Mouse (Mus musculus) megakaryocyte, embryonic 14.5 days (primary cell): ENCODE data around the gene Slc39a11. TPM values are rescaled to one million over a fixed set of nuclear protein-coding genes. Genes with fewer than 3 reads are reported as not detected.
A peak's percentile ranks its signal among the peaks of the same experiment; 100 is the strongest.

ENCODE experiments used
- H3K27me3 ChIP-seq: replicated peaks from 2 replicates; pipeline ENCODE3; 2012; ENCODE audit warnings: inconsistent platforms
- H3K36me3 ChIP-seq: replicated peaks from 2 replicates; pipeline ENCODE3; 2012; ENCODE audit warnings: low read length, inconsistent platforms, mixed read lengths
- H3K4me1 ChIP-seq: 2 replicates; pipeline ENCODE4 v1.6.1; 2012; ENCODE audit warnings: inconsistent platforms
- H3K4me3 ChIP-seq: replicated peaks from 2 replicates; pipeline ENCODE3; 2012; ENCODE audit warnings: moderate library complexity, mild to moderate bottlenecking, inconsistent platforms
- H3K9me3 ChIP-seq: 2 replicates; pipeline ENCODE4 v1.6.1; 2012; ENCODE audit warnings: inconsistent platforms
- FLI1 ChIP-seq: IDR thresholded peaks from 2 replicates; pipeline ENCODE4 v1.6.1; 2012; ENCODE audit warnings: low read length, inconsistent platforms, mixed read lengths
- GATA1 ChIP-seq: IDR thresholded peaks from 3 replicates; pipeline ENCODE4 v1.6.1; 2012; ENCODE audit warnings: mixed read lengths, low read length, inconsistent platforms, borderline replicate concordance
- polyA plus RNA-seq: library from polyadenylated mRNA; stranded (reverse); fragments of >175 nt; gene quantifications from 2 replicates; pipeline ENCODE4 v1.2.3, GENCODE M21; 2012; ENCODE audit warnings: low replicate concordance; ENCODE audit not compliant: insufficient read depth

The Slc39a11 gene
- polyA plus RNA-seq, 1 experiment, result 20.6 TPM

DNA sequence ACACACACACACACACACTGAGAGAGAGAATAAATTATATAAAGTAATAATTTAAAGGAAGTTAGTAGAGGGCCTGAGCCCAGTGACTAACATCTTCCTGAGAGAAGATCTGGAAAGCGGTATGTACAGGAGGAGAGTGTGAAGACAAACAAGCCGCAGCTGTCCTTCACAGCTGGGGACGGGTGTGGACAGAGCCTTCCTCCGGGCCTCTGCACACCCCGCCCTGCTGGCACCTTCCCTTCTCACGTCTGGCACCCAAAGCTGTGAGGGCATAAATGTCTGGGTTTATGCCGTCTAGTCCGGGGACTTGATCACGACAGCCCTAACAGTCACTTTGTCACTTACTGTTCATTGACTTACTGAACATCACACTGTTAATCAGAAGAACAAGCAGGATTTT, 173.2 kb downstream of the Slc39a11 start:
- TF ChIP-seq GATA1, result no peak
- TF ChIP-seq FLI1, result no peak
- Histone ChIP-seq H3K27me3 (no peaks in the 10 kb centered on the region), H3K4me3 (no peak overlapping the region), H3K9me3 (no peaks in the 10 kb centered on the region), H3K4me1 (peaks cover 12% of the 10 kb centered on the region; the same call in 1 of the 2 replicates), H3K36me3 (no peaks in the 10 kb centered on the region)

- Histone ChIP-seq H3K36me3 (no peaks in the 10 kb centered on the region), H3K9me3 (no peaks in the 10 kb centered on the region), H3K27me3 (no peaks in the 10 kb centered on the region), H3K4me3 (no peak overlapping the region), H3K4me1 (peaks cover 17% of the 10 kb centered on the region)
- no peak for TF ChIP-seq FLI1
- TF ChIP-seq GATA1, result no peak
Measured at GRCm38 (mm10) chr11:113475491-113475890, 174.4 kb downstream of the Slc39a11 start.

GRCm38 (mm10) chr11:113473998-113474534, 175.8 kb downstream of the Slc39a11 start:
- Histone ChIP-seq H3K27me3 (no peaks in the 10 kb centered on the region), H3K9me3 (no peaks in the 10 kb centered on the region), H3K4me3 (no peak overlapping the region), H3K4me1 (peaks cover 28% of the 10 kb centered on the region), H3K36me3 (no peaks in the 10 kb centered on the region)
- TF ChIP-seq FLI1 (no peak), GATA1 (no peak)

GRCm38 (mm10) chr11:113471936-113472335, 177.9 kb downstream of the Slc39a11 start:
- no peaks in the 10 kb centered on the region for H3K9me3 ChIP-seq
- H3K27me3 ChIP-seq, result no peaks in the 10 kb centered on the region
- TF ChIP-seq GATA1 (no peak), FLI1 (no peak)
- H3K36me3 ChIP-seq, result no peaks in the 10 kb centered on the region
- peaks cover 28% of the 10 kb centered on the region for H3K4me1 ChIP-seq
- no peak overlapping the region for H3K4me3 ChIP-seq

DNA sequence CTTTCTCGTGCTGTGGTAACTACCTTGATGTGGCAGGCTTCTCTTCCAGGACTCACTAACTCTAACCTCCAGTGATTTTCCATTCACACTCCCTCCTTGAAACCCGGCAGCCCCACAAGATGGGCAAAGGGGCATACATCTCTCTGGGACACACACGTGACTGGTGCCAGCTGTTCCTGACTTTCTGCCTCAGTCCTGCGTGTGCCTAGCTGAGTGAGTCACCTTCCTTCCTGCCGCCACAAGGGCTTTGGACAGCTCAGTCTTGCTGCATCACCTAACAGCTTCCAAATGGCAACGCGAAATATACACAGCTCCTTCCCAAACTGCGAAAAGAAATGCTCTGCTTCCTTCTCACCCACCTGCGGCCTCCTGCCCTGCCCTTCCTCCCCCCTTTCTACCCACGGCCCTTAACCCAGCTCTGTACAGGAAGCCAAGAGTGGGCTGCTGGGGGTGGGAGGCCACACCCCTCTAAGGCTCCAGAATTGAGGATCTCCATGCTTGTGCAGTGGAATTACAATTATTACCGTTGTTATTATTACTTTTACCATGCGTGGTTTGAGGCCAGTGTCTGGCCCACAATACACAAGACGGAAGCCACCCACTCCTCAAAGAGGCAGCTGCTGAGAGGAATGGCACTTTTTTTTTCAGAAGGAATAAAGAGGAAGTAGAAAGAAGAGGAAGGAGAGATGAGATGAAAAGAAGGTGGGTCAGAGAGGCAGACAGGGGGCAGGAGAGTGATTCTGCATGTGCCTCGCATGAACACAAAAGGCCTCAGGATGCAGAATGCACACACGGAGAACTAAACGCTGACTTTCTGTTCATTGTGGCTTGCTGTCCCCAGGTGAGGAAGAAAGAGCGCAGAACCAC, 179.7 kb downstream of the Slc39a11 start:
- Histone ChIP-seq H3K27me3 (no peaks in the 10 kb centered on the region), H3K4me3 (peak overlapping the region; percentile 73), H3K36me3 (no peaks in the 10 kb centered on the region), H3K9me3 (no peaks in the 10 kb centered on the region), H3K4me1 (peaks cover 28% of the 10 kb centered on the region)
- no peak for TF ChIP-seq GATA1
- no peak for TF ChIP-seq FLI1

GRCm38 (mm10) chr11:113468016-113468415, 181.9 kb downstream of the Slc39a11 start:
- H3K4me3 ChIP-seq, result no peak overlapping the region
- H3K27me3 ChIP-seq, result no peaks in the 10 kb centered on the region
- TF ChIP-seq FLI1, result no peak
- TF ChIP-seq GATA1, result no peak
- peaks cover 20% of the 10 kb centered on the region for H3K4me1 ChIP-seq
- H3K36me3 ChIP-seq, result peaks cover 10% of the 10 kb centered on the region
- H3K9me3 ChIP-seq, result no peaks in the 10 kb centered on the region

GRCm38 (mm10) chr11:113467313-113467811, 182.5 kb downstream of the Slc39a11 start:
- no peaks in the 10 kb centered on the region for H3K27me3 ChIP-seq
- H3K4me3 ChIP-seq, result no peak overlapping the region
- peaks cover 20% of the 10 kb centered on the region for H3K4me1 ChIP-seq
- H3K36me3 ChIP-seq, result peaks cover 16% of the 10 kb centered on the region
- peaks cover 4% of the 10 kb centered on the region for H3K9me3 ChIP-seq
- TF ChIP-seq GATA1 (no peak), FLI1 (no peak)

DNA sequence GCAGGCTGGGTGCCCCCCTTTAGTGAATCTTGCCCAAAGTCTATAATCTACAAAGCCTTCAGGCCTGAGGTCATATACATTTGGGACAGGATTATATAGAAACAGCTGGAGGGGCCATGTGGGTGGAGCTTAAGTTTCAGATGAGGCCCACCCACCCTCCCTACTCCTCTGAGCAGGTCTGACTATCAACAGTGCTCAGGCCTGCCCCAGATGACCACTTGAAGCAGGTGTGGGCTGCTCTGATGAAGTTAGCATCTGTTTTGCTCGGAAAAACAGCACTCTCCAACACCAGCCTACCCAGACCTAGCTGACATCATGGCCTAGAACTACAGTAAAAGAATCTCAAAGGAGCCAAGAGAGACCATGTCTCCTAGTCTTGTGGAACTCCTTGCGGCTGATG, 189.8 kb downstream of the Slc39a11 start:
- TF ChIP-seq GATA1 (no peak), FLI1 (no peak)
- H3K36me3 ChIP-seq, result peaks cover 29% of the 10 kb centered on the region
- H3K4me3 ChIP-seq, result no peak overlapping the region
- peaks cover 59% of the 10 kb centered on the region for H3K9me3 ChIP-seq
- no peaks in the 10 kb centered on the region for H3K27me3 ChIP-seq
- H3K4me1 ChIP-seq, result no peaks in the 10 kb centered on the region

- Histone ChIP-seq H3K36me3 (peaks cover 26% of the 10 kb centered on the region), H3K4me3 (peak overlapping the region; percentile 42), H3K27me3 (no peaks in the 10 kb centered on the region), H3K9me3 (peaks cover 65% of the 10 kb centered on the region), H3K4me1 (no peaks in the 10 kb centered on the region)
- TF ChIP-seq FLI1 (no peak), GATA1 (no peak)
Measured at GRCm38 (mm10) chr11:113458582-113459210, 191.2 kb downstream of the Slc39a11 start.
